Mouse (Mus musculus): Measurements from ENCODE around the gene Efcab9.

Gene Efcab9

GRCm38 (mm10) chr11:32498757-32499535, 32.9 kb downstream of the Efcab9 start:
- no peak for DNase-seq (ENCODE audit: low read depth, low spot score)

GRCm38 (mm10) chr11:32495283-32495682, 36.6 kb downstream of the Efcab9 start:
- no peak for DNase-seq (ENCODE audit: low read depth, low spot score)

GRCm38 (mm10) chr11:32493312-32493711, 38.6 kb downstream of the Efcab9 start:
- DNase-seq (ENCODE audit: low read depth, low spot score): no peak

- no peak for DNase-seq (ENCODE audit: low read depth, low spot score)
Observed at GRCm38 (mm10) chr11:32491079-32491478, 40.8 kb downstream of the Efcab9 start.

- DNase-seq (ENCODE audit: low read depth, low spot score): peak; percentile 8
Observed at GRCm38 (mm10) chr11:32488808-32489670, 42.8 kb downstream of the Efcab9 start.

- DNase-seq (ENCODE audit: low read depth, low spot score): no peak
Observed at GRCm38 (mm10) chr11:32488344-32488743, 43.5 kb downstream of the Efcab9 start.

- DNase-seq (ENCODE audit: low read depth, low spot score): no peak
Observed at GRCm38 (mm10) chr11:32487501-32487900, 44.4 kb downstream of the Efcab9 start.

GRCm38 (mm10) chr11:32486621-32487020, 45.3 kb downstream of the Efcab9 start:
- DNase-seq (ENCODE audit: low read depth, low spot score): no peak

GRCm38 (mm10) chr11:32485290-32485689, 46.6 kb downstream of the Efcab9 start:
- no peak for DNase-seq (ENCODE audit: low read depth, low spot score)

- DNase-seq (ENCODE audit: low read depth, low spot score): no peak
Observed at GRCm38 (mm10) chr11:32481525-32481924, 50.4 kb downstream of the Efcab9 start.

GRCm38 (mm10) chr11:32475487-32476236, 56.2 kb downstream of the Efcab9 start:
- DNase-seq (ENCODE audit: low read depth, low spot score): no peak

GRCm38 (mm10) chr11:32474725-32475124, 57.2 kb downstream of the Efcab9 start:
- no peak for DNase-seq (ENCODE audit: low read depth, low spot score)

Data from mesoderm, embryonic 11.5 days (tissue).